Mouse (Mus musculus) retina, embryonic 14.5 days (tissue): Measurements from ENCODE around the gene Ctsw.
"Not testable (repeated sequence)": the region's sequence is repeated elsewhere in the genome, so short reads cannot be mapped to it uniquely, and the experiment has no call there.

ENCODE experiments used
- DNase-seq: peaks from one replicate; pipeline ENCODE4 v3.0.0-alpha.2; 2015; ENCODE audit warnings: low spot score

The Ctsw gene

DNA sequence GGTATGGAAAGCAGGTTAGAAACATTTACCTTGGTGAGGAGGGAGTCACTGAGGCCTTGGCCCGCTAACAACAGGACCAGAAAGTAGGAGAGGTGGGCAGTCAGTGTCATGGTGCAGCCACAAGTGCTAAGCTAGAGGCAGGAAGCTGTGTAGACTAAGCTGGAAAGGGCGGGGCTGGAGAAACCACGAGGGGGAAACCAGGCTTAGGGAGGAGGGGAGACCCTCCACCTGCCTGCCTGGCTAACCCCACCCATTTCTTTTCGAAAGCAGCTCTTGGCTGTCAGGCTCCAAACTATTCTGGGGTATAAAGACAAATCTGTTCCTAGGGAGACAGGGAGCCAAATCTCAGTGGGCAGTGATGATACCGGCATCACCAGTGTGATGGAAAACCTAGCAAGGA is at the start of gene Ctsw:
Gene Ctsw (minus strand): TSS at position 134 of the 400 bp plus-strand sequence.
- DNase-seq = no peak

DNA sequence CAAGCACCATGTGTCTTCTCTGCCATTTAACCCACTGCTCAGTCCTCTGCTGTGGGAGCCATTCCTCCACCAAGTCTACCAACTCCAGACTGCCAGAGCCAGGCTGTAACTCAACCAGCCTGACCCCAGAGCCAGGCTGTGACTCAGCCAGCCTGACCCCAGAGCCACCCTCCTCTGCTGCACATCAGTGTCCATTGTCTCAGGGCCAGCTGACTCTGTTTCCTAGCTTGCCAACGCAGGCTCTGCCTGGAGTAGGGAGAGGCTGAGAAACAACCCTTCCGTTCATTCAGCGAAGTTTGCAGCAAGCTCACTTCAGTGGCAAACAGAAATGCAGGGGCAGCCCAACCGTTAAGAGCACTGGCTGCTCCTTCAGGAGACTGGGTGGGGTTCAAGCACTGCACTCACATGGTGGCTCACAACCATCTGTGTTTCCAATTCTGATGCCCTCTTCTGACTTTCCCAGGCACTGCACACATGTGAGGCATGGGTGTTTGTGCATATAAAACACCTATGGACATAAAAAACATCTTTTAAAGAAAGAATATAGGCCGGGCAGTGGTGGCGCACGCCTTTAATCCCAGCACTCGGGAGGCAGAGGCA is 48.7 kb upstream of the Ctsw start:
- no peak for DNase-seq

DNA sequence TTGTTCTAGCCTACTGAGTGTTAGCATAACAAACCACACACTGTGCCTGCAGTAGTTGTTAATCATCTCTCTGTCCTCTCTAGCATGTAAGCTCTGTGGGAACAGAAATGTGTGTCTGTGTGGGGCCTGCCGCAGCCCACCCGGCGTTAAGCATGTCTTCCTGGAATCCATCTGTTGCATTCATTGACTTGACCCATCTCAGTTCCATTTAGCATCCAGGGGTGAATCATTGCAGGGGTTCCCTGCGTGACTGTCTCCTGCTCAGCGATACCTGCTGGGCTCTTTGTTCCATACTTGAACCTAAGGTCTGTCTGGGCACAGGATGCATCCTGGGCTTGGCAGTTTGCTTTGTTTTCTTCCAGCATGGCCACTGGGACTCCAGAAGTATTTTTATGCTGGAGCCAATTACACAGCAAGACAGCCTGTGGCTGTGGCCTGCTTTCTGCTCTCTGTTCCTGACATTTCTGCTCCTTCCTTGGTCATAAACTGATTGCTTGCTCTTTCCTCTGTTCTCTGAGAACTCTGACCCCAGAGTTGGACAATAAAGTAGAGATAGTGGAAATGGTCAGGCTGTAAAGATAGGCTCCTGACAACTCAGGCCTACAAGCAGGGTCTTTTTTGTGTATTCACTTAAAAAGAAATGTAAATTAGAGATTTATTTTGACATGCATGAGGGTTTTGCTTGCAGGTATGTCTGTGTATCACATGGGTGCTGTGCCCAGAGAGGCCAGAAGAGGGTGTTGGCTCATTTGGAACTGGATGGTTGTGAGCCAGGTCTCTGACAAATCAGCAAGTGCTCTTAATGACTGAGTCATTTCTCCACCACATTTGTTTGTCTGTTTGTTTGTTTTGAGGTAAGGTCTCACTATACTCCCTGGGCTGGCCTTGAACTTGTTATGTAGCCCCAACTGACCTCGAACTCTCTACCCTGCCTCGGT is 47.8 kb upstream of the Ctsw start:
- peak; percentile 56 for DNase-seq

DNA sequence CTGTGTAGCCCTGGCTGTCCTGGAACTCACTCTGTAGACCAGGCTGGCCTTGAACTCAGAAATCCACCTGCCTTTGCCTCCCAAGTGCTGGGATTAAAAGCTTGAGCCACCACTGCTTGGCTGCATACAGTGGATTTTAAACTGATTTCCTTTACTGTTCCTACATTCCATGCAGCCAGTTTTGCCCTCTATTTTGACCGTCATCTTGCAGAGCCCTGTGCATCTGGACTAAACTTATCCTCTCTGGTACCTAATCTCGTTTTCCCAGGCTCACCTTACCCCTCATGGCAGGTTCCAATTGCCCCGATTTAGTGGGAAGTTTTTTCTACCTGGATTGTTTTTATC is 44.7 kb upstream of the Ctsw start:
- DNase-seq = no peak

DNA sequence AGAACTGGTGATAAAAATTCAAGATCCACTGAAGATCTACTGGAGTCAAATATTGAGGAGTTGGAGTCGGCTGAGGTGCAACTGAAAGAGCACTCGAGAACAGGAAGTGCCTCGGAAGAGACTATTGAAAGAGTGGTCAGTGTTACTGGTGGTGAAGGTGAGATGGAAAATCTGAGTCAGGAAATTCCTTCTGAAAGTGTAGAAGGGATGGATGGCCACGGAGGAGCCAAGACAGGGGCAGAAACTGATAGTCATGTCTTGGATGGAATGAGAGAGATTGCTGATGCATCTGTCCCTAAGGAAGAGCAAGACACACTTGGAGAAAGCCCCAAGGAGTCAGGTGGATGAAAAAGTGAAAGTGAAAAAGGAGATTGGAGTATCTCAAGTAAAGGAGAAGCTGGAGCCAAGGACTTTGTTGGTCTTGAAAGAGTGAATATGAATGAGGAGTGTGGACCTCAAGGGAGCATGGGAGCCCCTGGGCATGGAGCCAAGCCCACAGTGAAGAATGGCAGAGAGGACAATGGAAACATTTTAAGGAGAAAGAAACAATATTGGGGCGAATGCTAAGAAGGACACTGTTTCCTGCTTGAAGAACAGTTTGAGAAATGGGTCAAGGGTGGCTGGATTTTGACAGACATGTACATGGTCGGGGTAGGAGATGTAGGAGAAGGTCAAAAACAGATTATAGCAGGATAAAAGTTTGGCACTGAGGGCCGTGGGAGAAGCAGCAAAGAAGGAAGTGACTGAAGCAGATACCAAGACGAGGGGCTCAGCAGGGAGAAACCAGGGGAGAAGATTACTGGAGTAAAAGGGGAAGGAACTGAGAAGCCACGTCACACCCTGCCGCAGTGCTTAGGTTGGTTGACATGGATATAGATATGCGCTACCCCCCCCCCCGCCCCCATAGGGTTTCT is 44.0 kb upstream of the Ctsw start:
- no peak for DNase-seq

DNA sequence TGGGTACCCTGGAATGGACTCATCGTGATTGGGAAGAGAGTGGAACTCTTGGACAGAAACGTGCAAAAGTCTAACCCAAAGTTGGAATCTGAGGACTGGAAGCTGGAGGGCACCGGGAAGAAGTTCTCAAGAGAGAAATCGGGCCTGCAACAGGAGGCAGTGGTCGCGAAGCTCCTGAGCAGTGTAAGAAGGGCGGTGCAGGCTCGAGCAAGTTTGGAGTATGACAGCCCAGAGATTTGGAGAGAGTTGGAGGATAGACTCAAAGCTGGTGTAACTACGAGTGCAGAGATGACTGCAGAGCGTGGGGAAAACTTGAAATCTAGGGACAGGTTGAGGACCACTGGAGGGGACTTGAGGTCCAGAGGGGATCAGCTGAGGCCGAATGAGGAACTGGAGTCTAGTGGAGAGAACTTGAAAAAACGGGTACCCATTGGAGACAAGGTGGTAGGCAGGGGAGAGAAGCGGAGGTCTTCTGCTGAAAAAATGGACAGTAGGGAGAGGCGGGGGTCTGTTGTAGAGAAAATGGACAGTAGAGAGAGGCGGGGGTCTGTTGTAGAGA is 42.8 kb upstream of the Ctsw start:
- no peak for DNase-seq

DNA sequence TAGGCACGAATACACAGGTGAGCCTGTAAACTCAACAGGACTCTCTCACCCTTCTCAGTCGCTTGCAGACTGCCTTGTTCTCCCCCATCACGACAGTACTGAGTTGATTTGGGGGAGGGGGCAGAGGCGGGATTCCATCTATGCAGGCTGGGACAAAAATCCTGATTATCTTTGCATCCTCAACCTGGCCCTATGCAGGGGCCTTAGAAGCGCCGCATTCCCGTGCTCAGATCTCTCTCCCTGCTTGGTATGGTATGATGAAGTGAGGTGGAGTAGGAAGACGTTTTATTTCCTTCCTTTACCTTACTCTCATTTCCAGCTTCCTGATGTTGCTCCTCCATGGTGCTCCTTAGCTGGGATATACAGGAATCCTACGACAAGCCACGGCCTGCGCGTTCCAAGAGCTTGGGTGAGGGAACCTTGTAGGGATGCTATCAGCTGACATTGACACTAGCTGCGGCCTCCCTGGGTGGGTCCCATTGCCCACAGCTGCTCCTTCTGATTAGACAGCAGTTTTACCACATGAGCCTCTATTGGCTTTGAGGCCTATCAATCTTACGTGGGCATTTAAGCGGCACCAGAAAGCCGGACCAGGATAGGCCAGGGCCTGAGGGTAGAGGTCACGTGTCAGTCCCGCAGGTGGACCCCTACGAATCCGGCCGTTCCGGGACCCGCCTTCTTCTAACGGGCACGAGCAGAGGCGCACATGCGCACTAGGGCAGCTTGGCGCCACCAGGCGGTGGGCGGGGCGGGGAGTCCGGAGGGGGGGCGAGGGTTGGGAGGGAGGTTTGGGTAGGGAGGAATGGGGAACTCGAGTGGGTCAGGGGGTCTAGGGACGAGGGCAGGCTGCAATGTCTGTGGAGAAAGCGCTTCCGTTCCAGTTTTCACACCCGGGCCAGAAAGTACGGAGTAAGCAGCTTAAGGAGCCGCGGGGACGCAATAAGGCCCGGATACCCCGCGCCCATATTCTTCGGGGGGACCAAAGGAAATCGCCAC is 42.0 kb upstream of the Ctsw start, which contains the start of gene Snx32:
Gene Snx32 (minus strand): TSS at position 508 of the 996 bp plus-strand sequence.
- DNase-seq = peak; percentile 96

DNA sequence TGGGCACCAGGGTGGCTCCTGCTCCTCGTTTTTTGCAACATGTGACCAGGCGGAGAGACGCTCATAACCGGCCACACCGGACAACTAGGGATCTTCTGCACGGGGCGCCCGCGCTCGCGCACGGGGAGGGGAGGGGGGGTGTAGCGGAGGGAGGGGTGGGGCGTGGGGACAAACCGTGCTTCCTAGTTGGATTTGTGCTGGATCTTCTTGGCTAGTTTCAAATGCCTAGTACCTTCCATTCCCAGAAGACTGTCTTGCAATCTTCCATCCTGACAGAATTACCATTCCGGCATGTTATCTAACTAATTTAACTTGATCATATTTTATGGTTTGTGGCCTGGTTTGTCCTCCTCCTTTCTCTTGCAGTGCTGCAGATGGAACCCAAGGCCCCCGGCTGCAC is 35.4 kb upstream of the Ctsw start, which contains the start of gene 1700020D05Rik:
Gene 1700020D05Rik (minus strand): TSS at position 101 of the 400 bp plus-strand sequence.
- DNase-seq = no peak

DNA sequence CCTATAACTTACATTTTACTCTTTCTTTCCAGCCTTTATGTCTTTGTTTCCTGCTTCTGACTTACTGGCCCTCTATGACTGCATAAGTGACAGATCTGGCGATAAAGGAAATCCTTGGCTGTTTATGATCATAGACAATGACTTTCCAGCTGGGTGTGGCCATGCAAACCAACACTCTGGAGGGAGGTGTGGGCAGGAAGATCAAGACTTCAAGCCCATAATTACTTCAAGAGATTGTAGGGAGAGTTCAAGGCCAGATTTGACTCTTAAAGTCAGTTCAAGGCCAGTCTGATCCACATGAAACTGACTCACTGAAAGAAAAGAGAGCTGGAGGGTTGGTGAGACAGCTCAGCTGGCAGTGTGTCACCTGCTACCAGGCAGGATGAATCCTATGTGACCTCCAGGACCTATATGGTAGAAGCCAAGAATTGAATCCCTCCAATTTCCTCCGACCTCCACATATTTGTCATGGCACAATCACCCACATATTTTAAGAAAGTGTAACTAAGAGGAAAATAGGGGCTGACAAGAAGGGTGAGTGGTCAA is 32.1 kb upstream of the Ctsw start:
- DNase-seq = no peak

DNA sequence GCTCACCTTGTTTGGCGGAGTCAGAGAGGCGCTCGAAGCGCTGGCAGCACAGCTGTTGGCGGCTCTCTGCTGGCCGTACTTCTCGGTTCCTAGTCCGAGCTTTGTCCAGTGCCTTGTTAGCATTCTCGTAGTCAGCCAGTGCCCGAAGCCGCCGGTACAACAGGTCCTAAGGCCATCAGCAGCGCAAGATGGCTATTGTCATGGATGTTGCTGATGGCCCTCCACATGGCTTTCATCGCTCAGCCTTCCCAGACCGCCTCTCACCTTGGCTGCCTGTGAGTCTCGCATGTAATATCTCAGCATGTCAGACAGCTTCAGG is 27.7 kb upstream of the Ctsw start:
- no peak for DNase-seq

DNA sequence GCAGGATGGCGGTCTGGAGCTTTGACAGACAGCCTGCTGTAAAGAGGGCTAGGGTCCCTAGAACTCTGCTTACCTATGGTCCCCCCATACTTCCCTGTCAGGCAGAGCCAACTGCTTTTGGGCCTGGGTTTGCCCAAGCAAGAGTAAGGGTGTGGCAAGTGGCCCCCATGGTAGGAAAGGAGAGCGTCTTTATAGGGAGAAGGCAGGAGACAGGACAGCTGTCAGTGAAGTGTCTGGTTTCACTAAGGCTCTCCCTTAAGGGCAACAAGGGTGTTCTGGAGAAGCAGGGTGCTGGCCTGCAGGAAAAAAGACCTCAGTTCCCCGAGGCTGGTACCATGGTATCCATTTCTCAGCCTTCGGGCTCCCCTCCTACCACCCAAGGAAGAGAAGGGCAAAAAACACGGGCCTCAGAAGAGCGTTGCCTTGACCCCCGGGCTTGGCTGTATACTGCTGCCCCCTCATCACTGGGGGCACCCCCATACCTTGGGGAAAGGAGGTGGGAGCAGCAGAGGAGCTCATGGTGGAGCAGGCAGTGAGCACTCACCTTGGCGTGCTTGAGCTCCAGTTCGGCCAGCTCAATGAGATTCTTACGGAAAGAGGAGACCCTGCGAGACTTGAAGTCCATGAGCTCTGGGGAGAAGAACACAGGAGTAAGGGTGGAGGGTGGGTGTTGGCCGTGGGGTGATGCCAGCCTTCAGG is 27.2 kb upstream of the Ctsw start:
- no peak for DNase-seq

DNA sequence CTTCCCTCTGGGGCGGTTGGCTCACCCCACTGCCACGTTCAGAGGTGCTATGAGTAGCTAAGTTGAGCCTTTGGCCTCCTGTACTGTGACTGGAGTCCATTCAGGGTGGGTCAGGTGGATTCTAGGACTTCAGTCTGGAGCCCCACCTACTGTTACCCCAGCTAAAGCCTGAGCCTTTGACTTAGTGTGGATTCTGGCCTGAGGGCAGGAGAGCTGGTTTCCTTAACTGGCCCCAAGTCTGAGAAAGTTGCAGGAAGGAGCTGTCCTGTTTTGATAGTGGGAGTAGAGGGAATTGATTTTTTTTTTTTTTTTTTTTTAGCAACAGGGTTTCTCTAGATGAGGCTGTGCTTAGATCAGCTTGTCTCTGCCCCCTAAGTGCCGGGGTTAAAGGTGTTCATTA is 26.0 kb upstream of the Ctsw start:
- no peak for DNase-seq

DNA sequence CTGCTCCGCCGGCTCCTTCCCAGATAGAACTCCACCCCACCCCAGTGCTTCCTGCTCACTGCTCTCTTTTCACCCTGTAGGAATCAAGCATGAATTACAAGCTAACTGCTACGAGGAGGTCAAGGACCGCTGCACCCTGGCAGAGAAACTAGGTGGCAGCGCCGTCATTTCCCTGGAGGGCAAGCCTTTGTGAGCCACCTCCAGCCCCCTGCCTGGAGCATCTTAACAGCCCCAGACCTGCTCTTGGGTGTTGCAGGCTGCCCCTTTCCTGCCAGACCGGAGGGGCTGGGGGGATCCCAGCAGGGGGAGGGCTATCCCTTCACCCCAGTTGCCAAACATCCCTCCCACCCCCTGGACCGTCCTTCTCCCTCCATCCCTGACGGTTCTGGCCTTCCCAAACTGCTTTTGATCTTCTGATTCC is 25.0 kb upstream of the Ctsw start:
- not testable (repeated sequence) for DNase-seq

DNA sequence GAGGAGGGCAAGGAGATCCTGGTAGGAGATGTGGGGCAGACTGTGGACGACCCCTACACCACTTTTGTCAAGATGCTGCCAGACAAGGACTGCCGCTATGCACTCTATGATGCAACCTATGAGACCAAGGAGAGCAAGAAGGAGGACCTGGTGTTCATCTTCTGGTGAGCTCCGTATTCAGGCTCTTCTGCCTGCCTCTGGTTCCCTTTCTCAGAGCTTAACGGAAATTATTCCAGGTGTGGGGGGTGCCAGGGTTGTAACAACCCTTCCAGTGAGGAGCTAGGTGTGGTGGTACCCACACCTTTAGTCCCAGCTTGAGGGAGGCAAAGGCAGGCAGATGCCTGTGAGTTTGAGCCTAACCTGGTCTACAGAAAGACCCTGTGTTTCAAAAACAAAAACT is 24.3 kb upstream of the Ctsw start:
- no peak for DNase-seq

DNA sequence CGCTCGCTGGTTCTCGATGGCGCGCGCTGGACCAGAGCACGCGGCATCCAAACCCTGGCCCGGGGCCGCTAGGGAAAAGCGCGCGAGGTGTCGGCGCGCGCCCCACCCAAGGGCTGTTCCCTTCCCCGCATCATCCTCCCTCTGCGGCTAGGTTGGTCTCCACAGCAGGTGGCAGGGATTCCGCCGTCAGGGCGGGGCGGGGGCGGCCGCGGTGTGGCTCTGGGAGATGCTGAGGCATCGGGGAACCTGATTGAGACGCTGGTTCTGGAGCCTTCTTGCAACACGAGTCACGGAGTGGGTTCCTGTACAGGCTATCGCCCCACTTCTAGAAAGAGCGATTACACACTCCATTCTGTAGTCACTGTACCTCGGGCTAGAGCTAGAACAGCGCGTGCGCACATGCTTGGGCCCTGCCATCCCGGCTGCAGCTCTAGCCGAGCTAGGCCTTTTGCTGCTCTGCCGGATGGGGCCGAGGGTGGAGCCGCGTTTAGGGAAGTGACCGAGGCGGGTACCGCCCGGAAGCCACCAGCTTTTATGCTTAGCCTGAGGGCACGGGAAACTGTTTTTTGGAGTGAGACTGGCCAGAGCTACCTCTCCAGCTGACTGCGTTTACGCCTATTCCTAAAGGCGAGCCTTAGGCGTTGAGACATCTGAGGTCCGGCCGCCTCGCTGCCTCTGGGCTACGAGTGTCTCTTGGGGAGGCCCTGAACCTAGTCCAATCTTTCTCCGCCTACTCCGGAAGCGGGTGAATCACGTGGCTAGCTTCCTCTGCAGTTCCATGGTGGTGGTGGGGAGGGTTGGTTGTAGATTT is 22.8 kb upstream of the Ctsw start:
- DNase-seq = peak; percentile 73

DNA sequence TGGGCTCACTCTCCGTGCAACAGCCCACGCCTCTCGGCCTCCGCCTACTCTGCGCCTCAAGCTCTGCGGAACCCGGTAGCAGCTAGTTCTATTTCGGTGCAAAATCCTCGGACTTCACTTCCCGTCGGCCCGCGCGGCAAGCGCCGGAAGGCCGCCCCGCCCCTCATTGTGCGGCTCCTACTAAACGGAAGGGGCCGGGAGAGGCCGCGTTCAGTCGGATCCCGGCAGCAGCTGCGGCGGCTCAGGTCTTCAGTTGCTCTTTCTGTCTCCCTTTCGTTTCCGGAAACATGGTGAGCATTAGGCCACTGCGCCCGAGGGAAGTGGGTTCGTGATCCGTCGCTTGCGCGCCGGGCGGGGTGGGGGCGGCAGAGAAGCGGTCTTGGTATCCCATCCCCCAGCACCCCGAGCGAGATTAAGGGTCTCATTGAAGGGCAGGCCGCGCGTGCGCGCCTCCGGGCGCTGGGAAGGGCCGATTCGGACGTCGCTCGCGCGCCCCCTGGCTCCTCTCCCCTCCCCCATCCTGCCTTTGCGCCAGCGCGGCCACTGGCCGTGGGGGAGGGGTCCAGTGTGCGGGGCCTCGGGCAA is 22.1 kb upstream of the Ctsw start, which contains the start of gene Cfl1:
Gene Cfl1 (plus strand): TSS at position 143 of the 585 bp plus-strand sequence.
- peak; percentile 97 for DNase-seq

DNA sequence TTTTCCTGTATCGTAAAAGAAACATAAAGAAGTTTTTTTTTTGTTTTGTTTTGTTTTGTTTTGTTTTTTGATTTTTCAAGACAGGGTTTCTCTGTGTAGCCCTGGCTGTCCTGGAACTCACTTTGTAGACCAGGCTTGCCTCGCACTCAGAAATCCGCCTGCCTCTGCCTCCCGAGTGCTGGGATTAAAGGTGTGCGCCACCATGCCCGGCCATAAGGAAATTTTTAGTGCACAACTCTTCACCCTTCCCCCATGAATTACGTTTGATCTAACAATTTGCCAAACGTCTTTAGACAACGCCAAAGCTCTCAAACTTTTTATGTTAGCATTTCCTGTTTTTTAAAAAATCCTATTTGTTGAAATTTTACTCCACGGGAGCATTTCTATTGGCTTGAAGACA is 21.4 kb upstream of the Ctsw start:
- DNase-seq = not testable (repeated sequence)

DNA sequence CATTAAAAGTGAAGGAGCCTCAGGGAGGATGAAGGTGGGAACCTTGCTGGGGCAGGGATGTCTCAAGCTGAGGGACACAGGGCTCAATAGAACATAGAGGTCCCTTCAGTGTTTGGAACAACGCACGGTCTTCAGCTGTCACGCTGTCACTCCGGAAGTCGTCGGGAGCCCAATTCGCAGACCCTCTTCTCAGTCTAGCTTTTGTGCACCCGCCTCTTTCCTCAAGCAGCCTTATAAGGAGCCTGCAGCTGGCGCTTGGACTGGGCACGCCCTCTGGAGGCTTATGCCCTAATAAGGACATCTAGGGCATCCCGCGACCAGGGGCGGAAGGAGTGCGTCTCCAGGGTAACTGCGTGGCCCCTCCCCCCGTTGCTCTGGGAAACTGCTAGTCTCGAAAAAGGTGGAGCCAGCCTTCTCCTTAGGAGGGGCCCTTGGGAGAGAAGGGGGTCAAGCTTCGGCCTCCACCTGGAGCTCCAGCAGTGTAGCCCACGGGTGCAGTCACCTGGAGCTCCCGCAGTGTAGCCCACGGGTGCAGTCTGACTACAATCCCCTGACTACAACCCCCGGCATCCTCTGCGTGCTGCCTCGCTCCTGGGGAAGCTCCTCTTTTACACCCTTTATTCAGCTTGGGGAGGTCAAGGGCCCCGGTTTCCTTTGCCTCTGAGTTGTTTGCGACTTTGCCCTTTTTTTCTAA is 20.7 kb upstream of the Ctsw start:
- DNase-seq = peak; percentile 99
